ENCODE assay signal across 8 mouse cellular contexts in the genomic region with DNA sequence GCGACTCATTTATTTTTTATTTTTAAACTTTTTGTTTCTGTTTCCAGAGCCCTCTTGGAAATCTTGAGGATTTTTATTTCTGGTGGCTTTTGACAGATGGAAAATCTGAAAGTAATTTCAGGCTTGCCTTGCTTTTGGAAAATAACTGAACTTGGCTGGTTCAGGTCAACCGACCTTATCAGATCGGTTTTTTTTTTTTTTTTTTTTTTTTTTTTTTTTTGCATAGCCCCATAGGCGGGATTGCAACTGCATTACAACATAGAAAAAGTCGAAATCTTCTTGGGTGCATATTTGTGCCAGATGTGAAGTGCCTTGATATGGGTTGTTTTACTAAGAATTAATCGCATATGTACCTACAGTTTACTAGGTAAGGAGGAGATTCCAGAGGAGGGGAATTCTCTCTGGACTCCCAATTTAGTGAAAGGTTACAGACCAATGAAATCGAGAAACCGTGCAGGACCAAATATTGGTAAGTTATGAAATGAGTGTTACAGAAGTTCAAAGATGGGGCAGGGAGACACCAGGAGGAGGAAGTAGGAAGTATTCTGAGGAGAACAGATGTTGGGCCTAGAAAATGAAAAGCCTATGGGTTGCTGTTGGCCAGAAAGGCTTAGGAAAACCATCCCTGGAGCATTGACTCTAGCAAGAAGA. TPM values are rescaled to one million over a fixed set of nuclear protein-coding genes. Genes with fewer than 3 reads are reported as not detected.
DNase-seq lines count a peak whose midpoint lies in the region; ATAC-seq and TF ChIP-seq lines count a peak whose summit lies in the region.

No protein-coding gene starts in this region.

- peak overlapping the region; percentile 96 for H3K9ac ChIP-seq in heart, embryonic 13.5 days
- peak overlapping the region; percentile 92 for H3K9ac ChIP-seq in liver, embryonic 15.5 days

- H3K36me3 ChIP-seq in heart, embryonic 13.5 days: peaks cover 8% of the 10 kb centered on the region
- H3K36me3 ChIP-seq in liver, embryonic 15.5 days (replicated peaks): peaks cover 24% of the 10 kb centered on the region

- H3K27me3 ChIP-seq in heart, embryonic 13.5 days (replicated peaks): no peaks in the 10 kb centered on the region
- no peaks in the 10 kb centered on the region for H3K27me3 ChIP-seq in liver, embryonic 15.5 days

- H3K4me2 ChIP-seq in heart, embryonic 13.5 days: peak overlapping the region; percentile 77
- H3K4me2 ChIP-seq in liver, embryonic 15.5 days: peak overlapping the region; percentile 81

- TF ChIP-seq POLR2A in bone marrow, adult 2 months (IDR thresholded peaks at IDR 0.05; ENCODE audit: borderline replicate concordance, control insufficient read depth, low read depth, low read length): no peak

- WGBS in bone marrow, adult 2 months: 3% methylated on average over 8 of the region's 8 CpGs
- WGBS in heart, embryonic 13.5 days: 14% methylated on average over 8 of the region's 8 CpGs
- 10% methylated on average over 8 of the region's 8 CpGs for WGBS in liver, embryonic 15.5 days (ENCODE audit: insufficient replicate concordance)

- TF ChIP-seq CTCF in layer of hippocampus, adult 2 months (conservative IDR thresholded peaks at IDR 0.05): peak; percentile 19; the same call in 1 of the 2 replicates
- TF ChIP-seq CTCF in bone marrow, adult 2 months (IDR thresholded peaks at IDR 0.05; ENCODE audit: control insufficient read depth, insufficient read depth, low read length): no peak

- H3K4me3 ChIP-seq in layer of hippocampus, adult 2 months: peak overlapping the region; percentile 77
- peak overlapping the region; percentile 80 for H3K4me3 ChIP-seq in bone marrow, adult 2 months (replicated peaks; ENCODE audit: control insufficient read depth, low read depth, low read length)
- H3K4me3 ChIP-seq in heart, embryonic 13.5 days: peak overlapping the region; percentile 84
- H3K4me3 ChIP-seq in liver, embryonic 15.5 days (replicated peaks): peak overlapping the region; percentile 82

- no peak for ATAC-seq in heart, embryonic 13.5 days (ENCODE audit: extremely low read depth, insufficient number of reproducible peaks, low FRiP score, low TSS enrichment)
- ATAC-seq in liver, embryonic 15.5 days (ENCODE audit: insufficient read depth): no peak

- no peaks in the 10 kb centered on the region; the same call in 1 of the 2 replicates for H3K4me1 ChIP-seq in bone marrow, adult 2 months (ENCODE audit: control insufficient read depth, insufficient read depth, low read length)
- H3K4me1 ChIP-seq in heart, embryonic 13.5 days: peaks cover 23% of the 10 kb centered on the region
- peaks cover 27% of the 10 kb centered on the region for H3K4me1 ChIP-seq in liver, embryonic 15.5 days (replicated peaks)

- no peaks in the 10 kb centered on the region for H3K9me3 ChIP-seq in heart, embryonic 13.5 days
- H3K9me3 ChIP-seq in liver, embryonic 15.5 days (replicated peaks): no peaks in the 10 kb centered on the region

- H3K27ac ChIP-seq in layer of hippocampus, adult 2 months: peak overlapping the region; percentile 96
- H3K27ac ChIP-seq in bone marrow, adult 2 months (ENCODE audit: control insufficient read depth, insufficient read depth, low read depth, low read length, poor library complexity): peak overlapping the region; percentile 100
- H3K27ac ChIP-seq in heart, embryonic 13.5 days (replicated peaks): peak overlapping the region; percentile 98
- H3K27ac ChIP-seq in liver, embryonic 15.5 days (replicated peaks): peak overlapping the region; percentile 99

- no peak for DNase-seq in layer of hippocampus, adult 2 months (ENCODE audit: low spot score in 2 of 2)
- no peak for DNase-seq in layer of hippocampus, adult 9-10 months (ENCODE audit: low spot score)
- no peak for DNase-seq in embryo, embryonic 10.5 days (ENCODE audit: low spot score)
- no peak for DNase-seq in adrenal gland, postnatal 25 days
- DNase-seq in layer of hippocampus, adult 11-12 months (ENCODE audit: low spot score): no peak

RNA-seq across cellular contexts. Expression of gene Ypel5, which starts 1.7 kb away (rescaled TPM):
- 10 to 100 TPM; 89.8 to 91.3 TPM for total RNA-seq in layer of hippocampus, adult 2 months (2021)
- 62.9 and 68.6 TPM in 2 replicates for polyA plus RNA-seq in bone marrow, adult 2 months (2011; ENCODE audit: insufficient read depth, insufficient read length, low replicate concordance, missing spikeins)
- 63.9 and 66.8 TPM in 2 replicates for polyA plus RNA-seq in heart, embryonic 13.5 days (2015; fragmentation: Nextera tagmentation; extraction: Ambion mirVana)
- 81.5 and 87.6 TPM in 2 replicates for polyA plus RNA-seq in liver, embryonic 15.5 days (2015; fragmentation: Nextera tagmentation; extraction: Ambion mirVana)
- total RNA-seq in adrenal gland, postnatal 25 days (2021): 74.9 and 90.0 TPM in 2 replicates
